Mouse (Mus musculus): Measurements from ENCODE around the gene Rxfp2.

Rxfp2 gene

GRCm38 (mm10) chr5:150018656-150019055 is at the start of gene Rxfp2:
Gene Rxfp2, plus strand, starts transcription at chr5:150018675.
- DNase-seq: no peak

- DNase-seq: no peak
Measured at GRCm38 (mm10) chr5:149970261-149970660, 48.2 kb upstream of the Rxfp2 start.

DNA sequence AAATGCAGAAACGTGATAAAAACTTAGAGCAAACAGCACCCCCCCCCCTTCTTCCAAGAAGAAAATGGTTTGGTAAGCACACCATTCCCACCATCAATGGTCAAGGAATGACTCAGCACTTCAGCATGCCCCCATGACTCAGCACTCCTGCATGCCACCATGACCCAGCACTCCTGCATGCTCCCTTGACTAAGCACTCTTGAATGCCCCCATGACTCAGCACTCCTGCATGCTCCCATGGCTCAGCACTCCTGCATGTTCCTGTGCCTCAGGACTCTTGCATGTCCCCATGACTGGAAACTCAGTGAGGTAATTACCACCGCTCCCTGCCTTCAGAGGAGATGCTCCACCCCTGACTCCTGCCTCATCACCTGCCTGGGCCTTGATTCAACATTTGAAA is 41.4 kb upstream of the Rxfp2 start:
- DNase-seq: no peak

GRCm38 (mm10) chr5:149983621-149984020 is 34.9 kb upstream of the Rxfp2 start:
- no peak for DNase-seq

DNA sequence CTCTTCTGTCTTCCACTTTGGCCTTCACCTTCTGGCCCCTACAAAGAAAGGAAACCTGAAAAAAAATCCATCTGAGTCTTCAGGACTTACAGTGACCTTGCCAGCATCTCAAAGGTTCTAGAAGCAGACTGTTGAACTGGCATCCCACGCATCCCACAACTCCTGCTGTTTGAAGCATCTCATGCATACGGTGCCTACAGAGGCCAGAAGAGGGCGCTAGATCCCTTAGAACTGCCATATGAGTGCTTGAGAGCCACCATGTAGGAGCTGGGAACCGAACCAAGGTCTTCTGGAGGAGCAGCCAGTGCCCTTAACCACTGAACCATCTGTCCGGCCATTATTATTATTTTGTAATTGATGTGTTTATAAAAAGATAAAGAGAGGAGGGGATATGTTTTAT is 23.9 kb upstream of the Rxfp2 start:
- DNase-seq: no peak

- no peak for DNase-seq
Measured at GRCm38 (mm10) chr5:149996614-149997013, 21.9 kb upstream of the Rxfp2 start.

DNA sequence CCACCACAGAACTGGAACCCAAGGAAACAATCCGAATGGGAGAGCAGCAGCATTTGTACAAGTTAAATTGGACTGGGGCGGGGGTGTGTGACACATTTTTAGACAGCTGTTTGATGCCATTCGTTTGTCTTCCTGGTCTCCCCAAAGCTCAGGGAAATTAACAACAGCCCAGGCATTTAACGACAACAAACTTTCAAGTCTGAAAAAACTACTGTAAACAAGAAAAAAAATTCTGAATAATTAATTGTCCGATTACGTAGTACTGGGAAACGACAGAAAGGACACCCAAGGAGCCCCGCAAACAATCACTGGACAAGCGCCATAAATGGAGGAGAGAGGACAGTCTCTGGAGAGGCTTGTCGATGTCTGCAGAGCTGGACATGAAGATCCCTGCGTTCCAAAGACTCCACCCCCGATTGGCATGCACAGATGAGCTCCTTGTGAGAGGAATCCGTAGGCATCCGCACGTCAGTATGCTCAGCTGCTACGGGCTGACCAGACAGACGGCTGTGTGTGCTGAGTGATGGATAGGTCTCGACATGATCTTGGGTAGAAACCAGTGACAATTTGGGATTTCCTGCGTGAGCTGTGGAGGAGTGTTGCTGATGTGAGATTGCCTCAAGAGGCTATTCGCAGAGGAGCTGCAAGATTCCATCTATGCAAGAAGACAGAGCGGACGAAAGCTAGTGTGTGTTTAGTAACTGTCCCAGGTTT is 21.0 kb upstream of the Rxfp2 start:
- no peak for DNase-seq

DNA sequence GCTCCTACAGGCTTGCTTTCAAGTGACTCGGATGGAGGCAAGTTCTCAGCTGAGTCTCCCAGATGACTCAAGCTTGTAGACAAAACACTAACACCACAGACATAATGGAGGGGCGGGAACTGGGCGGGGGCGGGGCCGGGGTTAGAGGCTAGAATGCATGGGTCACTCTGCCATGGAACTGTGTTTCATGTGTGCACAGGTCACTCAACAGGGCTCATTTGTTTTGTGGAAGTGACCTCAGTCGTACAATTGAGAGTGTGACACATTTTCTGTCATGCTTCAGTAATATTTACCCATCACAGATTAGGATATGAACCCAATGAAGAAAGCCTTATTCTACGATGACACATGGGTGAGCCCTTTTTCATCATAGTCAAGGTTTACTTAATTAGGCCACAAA is 20.2 kb upstream of the Rxfp2 start:
- no peak for DNase-seq

DNA sequence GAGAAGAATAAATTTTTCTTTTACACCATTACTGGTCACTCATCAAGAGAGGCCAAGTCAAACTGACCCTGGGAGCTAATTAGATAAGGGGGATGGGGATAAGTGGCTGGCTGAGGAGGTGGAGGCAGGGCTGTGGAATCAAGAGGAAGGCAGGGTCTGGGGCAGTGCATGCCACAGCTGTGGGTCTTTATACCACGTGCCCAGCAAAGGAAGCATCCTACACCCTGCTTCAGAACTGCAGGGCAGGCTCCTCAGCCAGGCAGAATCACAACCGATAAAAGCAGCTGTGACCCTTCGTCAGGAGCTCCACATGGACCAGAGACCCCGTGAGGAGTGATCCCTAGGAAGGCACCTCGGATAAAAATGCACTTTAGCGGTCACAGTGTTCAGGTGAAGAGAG is 13.1 kb upstream of the Rxfp2 start:
- no peak for DNase-seq

DNA sequence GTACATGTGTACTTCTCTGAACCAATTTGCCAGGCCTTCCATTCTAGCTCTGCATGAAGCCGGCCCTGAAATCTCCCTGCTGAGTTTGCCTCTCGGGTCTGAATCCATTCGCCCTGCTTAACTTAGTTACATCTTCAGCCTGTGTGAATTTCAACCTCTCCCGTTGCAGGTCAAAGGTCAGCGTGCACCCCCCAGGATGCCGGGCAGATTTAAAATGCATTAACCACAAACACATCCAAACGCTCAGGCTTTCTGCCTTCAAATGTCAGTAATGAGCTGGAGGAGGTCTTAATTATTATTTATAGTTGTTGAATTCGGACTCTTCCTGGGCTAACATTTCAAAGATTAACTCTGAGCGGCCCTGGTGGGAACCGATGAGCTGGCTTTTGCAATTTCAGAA is 1.6 kb upstream of the Rxfp2 start:
- no peak for DNase-seq

DNA sequence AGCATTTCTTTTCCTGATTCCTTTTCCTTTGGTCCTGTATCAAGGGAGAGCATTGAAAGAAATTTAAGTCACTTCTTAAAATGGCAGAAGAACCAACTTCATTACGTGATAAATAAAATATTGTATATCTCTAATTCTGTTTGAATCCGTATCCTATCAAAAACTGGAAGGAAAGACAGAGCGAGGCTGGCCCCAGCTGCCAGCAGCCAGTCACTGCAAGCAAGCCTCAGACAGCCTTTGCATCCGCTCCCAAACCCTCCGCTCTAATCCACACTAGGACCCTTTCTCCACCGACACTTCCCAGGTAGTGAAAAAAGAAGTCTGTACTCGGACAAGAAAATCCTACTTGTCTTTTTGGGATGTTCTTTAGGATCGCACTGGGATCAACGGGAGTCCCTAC is 803 bp upstream of the Rxfp2 start:
- no peak for DNase-seq

- DNase-seq: peak; percentile 77
Measured at GRCm38 (mm10) chr5:150020851-150021250, 2.4 kb downstream of the Rxfp2 start.

DNA sequence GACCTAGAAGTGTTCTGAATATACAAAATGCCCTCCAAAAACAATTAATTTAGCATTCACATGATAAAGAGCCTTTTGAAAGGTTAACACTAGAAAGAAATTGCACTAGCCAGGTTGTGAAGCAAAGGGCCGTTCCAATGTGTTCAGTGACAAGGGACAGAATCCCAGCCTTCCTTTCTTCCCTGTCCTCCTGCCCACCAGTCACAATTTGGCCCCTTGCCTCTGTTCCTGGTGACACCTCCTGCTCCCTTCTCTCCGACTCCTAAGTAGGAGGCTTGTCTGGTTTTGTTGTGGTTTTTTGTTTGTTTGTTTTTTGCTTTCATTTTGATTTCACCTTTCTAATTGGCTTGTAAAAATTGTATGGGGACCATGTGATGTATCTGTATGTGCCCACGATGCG is 3.3 kb downstream of the Rxfp2 start:
- DNase-seq: no peak

- DNase-seq: no peak
Measured at GRCm38 (mm10) chr5:150022556-150022955, 4.1 kb downstream of the Rxfp2 start.

DNA sequence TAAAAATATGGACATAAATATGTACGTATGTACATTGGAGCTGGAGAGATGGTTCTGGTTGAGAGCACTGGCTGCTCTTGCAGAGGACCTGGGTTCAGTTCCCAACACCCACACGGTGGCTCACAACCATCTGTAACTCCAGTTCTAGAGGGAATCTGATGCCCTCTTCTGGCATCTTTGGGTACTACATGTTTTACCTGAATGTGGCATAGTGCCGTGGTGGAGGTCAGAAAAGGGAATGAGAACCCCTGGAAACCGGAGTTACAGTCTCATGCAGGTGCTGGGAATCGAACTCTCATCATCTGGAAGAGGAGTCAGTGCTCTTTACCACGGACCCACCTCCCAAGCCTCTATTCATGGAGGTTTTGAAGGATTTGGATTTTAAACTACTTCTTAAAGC is 5.0 kb downstream of the Rxfp2 start:
- no peak for DNase-seq

- DNase-seq: no peak
Measured at GRCm38 (mm10) chr5:150024188-150024587, 5.7 kb downstream of the Rxfp2 start.

DNA sequence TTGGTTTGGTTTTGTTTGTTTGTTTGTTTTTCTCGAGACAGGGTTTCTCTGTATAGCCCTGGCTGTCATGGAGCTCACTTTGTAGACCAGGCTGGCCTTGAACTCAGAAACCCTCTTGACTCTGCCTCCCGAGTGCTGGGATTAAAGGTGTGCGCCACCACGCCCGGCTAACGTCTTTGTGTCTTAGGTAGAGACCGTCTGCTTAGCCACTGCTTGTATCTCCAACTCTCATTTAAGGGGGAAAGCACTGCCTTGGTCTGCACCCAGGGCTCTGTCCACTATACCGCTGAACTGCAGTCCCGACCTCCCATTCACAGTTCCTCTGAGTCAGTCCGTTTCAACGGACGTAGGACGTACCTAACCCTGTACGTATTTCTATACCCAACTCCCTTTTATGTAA is 6.4 kb downstream of the Rxfp2 start:
- no peak for DNase-seq

- no peak for DNase-seq
Measured at GRCm38 (mm10) chr5:150025326-150025725, 6.9 kb downstream of the Rxfp2 start.

- DNase-seq: no peak
Measured at GRCm38 (mm10) chr5:150026509-150027087, 8.1 kb downstream of the Rxfp2 start.

- no peak for DNase-seq
Measured at GRCm38 (mm10) chr5:150031201-150031600, 12.7 kb downstream of the Rxfp2 start.

DNA sequence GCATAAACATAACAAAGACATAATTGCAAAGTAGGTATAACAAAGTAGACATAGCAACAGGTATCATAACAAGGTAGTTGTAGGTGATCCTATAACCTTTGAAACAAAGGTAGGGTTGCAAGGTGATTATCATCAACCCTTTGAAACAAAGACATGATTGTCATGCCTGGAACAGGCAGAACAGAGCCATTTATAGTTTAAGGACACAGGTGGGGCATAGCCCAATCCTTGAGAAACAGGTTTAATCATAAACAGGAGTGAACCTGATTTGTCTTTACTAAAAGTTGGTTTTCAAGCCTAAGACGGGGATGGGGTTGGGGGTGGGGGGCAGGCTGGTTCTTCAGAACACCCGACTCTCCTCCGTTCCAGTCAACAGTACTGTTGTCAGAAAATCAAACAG is 13.2 kb downstream of the Rxfp2 start:
- DNase-seq: no peak

DNA sequence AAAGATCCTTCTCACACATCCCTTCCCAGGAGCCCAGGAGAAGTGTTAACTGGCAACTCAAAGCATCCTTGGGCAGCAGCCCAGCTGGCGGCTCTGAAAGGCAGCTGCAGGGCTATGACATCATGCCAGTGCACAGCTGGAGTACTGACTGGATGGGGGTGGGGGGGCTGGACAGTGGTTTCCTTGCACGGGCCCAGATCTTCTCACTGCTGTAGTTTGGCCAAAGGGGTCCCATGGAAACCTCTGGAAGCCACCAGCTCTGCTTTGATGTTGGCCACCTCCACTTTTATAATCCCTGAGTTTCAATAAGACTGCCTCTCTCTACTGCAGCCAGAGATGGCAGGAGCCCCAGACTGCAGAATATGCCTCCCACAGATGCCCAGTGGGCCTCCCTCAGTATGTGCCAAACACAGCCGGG is 13.6 kb downstream of the Rxfp2 start:
- no peak for DNase-seq

DNA sequence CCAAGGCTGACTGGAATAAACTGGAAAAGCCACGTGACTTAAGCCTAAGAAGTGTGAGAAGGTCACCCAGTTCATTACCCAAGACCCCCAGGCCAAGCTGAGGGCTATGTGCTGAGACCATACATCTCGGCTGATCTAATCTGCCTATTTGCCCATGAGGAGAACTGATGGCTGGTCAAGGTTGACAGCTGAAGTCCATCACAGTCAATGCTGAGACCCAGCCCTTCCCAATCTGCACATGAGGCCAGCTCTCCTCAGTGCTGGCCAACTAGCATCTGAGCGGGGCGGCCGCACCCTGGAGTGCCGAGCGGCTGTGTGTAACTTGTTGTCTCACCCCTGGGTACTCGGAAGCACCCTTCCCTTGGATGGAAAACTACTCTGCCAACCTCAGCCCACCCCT is 17.8 kb downstream of the Rxfp2 start:
- no peak for DNase-seq

DNA sequence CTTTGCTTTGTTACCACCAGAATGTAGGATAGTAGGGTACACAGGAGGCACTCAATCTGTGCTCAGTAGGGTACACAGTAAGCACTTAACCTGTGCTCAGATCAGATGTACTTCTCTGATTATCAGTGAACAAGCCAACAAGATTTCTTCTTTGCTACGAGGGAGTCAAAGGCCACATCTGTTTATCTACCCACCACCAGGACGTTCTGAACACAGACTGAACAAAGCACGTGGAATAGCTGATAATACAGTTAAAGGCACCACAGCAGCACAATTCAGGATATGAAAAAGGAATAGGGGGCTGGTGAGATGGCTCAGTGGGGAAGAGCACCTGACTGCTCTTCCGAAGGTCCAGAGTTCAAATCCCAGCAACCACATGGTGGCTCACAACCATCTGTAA is 18.4 kb downstream of the Rxfp2 start:
- no peak for DNase-seq

DNA sequence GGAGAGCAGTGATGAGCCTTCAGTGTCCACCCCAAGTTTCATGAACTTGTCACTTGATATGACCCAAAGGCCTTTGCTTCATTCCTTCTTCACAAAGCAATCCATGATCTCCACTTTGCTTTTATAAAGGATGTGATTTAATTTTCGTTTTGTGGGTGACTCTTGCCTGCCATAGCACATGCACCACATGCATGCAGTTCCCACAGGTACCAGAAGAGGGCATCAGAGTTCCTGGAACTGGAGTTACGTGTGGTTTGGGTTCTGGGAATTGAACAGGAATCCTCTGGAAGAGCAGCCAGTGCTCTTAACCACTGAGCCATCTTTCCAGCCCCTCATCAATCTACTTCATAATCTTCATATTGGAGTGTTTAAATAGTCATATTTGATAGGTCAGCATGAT is 26.1 kb downstream of the Rxfp2 start:
- DNase-seq: no peak
